Mouse (Mus musculus) urinary bladder, adult 18-20 months (tissue): ENCODE results near the gene Dtx3.

Experiments
- DNase-seq, 2 experiments: peaks; one replicate each; pipeline ENCODE4 v3.0.0; 2022; ENCODE audit warnings: low spot score in 2 of 2, mixed read lengths in 2 of 2

Dtx3 gene

DNA sequence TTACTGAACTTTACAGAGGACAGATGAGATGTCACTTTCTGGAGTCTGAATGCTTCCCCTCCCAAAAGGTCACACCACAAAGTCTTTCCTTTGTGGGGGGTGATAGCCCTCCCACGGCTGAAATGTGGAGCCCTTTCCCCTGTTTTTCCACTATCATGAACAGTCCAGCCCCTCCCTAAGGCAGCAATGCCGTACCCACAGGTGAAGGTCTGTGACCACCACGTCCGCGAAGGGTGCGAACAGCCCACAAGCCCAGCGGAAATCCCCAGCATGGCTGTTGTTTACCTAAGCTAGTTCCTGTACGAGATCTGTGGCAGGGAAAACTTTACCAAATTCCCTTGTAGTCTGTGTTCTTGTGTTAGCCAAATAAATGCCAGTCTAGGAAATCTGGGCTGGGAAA lies 54.0 kb downstream of the Dtx3 start:
- DNase-seq: no peak

GRCm38 (mm10) chr10:127140971-127141370 lies 54.6 kb downstream of the Dtx3 start:
- no peak for DNase-seq
